Mouse (Mus musculus) CH12.LX (cell line): Measurements from ENCODE around the gene Traf1. TPM values are rescaled to one million over a fixed set of nuclear protein-coding genes. Genes with fewer than 3 reads are reported as not detected.

Experiments used
- DNase-seq: peaks from one replicate; pipeline ENCODE4 v3.0.0-alpha.2; 2013; ENCODE audit errors: extremely low read depth
- H3K27ac ChIP-seq: 2 replicates; pipeline ENCODE4 v1.5.1; 2012; ENCODE audit warnings: low read depth, mild to moderate bottlenecking, control low read depth, moderate library complexity; ENCODE audit not compliant: insufficient read depth
- H3K27me3 ChIP-seq: replicated peaks from 2 replicates; pipeline ENCODE3; 2012; ENCODE audit warnings: inconsistent platforms
- H3K36me3 ChIP-seq, 2 experiments: replicated peaks in 1 of 2; 2 replicates each; pipeline versions ENCODE3 to v1.6.1; 2012; ENCODE audit warnings: inconsistent platforms in 1 of 2, low read length in 1 of 2, mild to moderate bottlenecking in 1 of 2, mixed read lengths in 1 of 2, moderate library complexity in 1 of 2; ENCODE audit not compliant: control insufficient read depth in 1 of 2, insufficient read depth in 1 of 2
- H3K4me1 ChIP-seq, 2 experiments: 2 replicates each; pipeline ENCODE4 v1.6.1; 2012; ENCODE audit warnings: inconsistent platforms in 1 of 2, moderate library complexity in 1 of 2; ENCODE audit not compliant: insufficient read depth in 2 of 2, control insufficient read depth in 1 of 2
- H3K4me2 ChIP-seq: 2 replicates; pipeline ENCODE4 v1.6.1; 2012; ENCODE audit warnings: low read depth, mild to moderate bottlenecking, control low read depth; ENCODE audit not compliant: poor library complexity, insufficient read depth, severe bottlenecking
- H3K4me3 ChIP-seq, 3 experiments: fragments of 150-350 bp in 1 of 3; sonication (generic) in 1 of 3; replicated peaks in 1 of 3; 2 replicates each; pipeline versions ENCODE3 to v1.5.1; 2011 to 2012; ENCODE audit warnings: low read depth in 2 of 3, low read length in 2 of 3, mild to moderate bottlenecking in 2 of 3, moderate library complexity in 2 of 3, control low read depth in 1 of 3, improper control_type of control experiment in 1 of 3, inconsistent platforms in 1 of 3, mixed read lengths in 1 of 3; ENCODE audit not compliant: poor library complexity in 1 of 3
- H3K79me2 ChIP-seq: replicated peaks from 2 replicates; pipeline ENCODE4 v1.6.1; 2012; ENCODE audit warnings: mild to moderate bottlenecking, moderate library complexity; ENCODE audit not compliant: control insufficient read depth, poor library complexity, insufficient read depth, severe bottlenecking; ENCODE audit errors: extremely low read depth
- H3K9ac ChIP-seq: 2 replicates; pipeline ENCODE4 v1.6.1; 2012; ENCODE audit warnings: low read depth, mild to moderate bottlenecking, control low read depth, moderate library complexity; ENCODE audit not compliant: insufficient read depth
- H3K9me3 ChIP-seq: replicated peaks from 2 replicates; pipeline ENCODE3; 2012; ENCODE audit warnings: low read length, inconsistent platforms, mixed read lengths
- BHLHE40 ChIP-seq: IDR thresholded peaks from 2 replicates; pipeline ENCODE4 v1.6.1; 2011; ENCODE audit warnings: mild to moderate bottlenecking, low read depth, low read length, improper control_type of control experiment
- CTCF ChIP-seq, 2 experiments: IDR thresholded peaks in 1 of 2; conservative IDR thresholded peaks in 1 of 2; 2 replicates each; pipeline ENCODE4 v1.5.1; 2011 to 2012; ENCODE audit warnings: low read depth in 2 of 2, low read length in 2 of 2, improper control_type of control experiment in 1 of 2, inconsistent platforms in 1 of 2, mild to moderate bottlenecking in 1 of 2, moderate library complexity in 1 of 2
- ETS1 ChIP-seq: conservative IDR thresholded peaks from 2 replicates; pipeline ENCODE4 v1.6.1; 2012; ENCODE audit warnings: low read depth, mild to moderate bottlenecking, inconsistent platforms, low read length, improper control_type of control experiment, moderate library complexity
- GABPA ChIP-seq: IDR thresholded peaks from 2 replicates; pipeline ENCODE4 v1.6.1; 2012; ENCODE audit warnings: low read depth, low read length, improper control_type of control experiment, inconsistent platforms; ENCODE audit not compliant: insufficient replicate concordance
- HCFC1 ChIP-seq: IDR thresholded peaks from 2 replicates; pipeline ENCODE4 v1.6.1; 2012; ENCODE audit warnings: low read depth, mild to moderate bottlenecking, inconsistent platforms, low read length, improper control_type of control experiment
- JUN ChIP-seq: IDR thresholded peaks from 2 replicates; pipeline ENCODE4 v1.6.1; 2011; ENCODE audit warnings: low read depth, mild to moderate bottlenecking, low read length, improper control_type of control experiment, moderate library complexity; ENCODE audit not compliant: insufficient read depth
- JUND ChIP-seq: conservative IDR thresholded peaks from 2 replicates; pipeline ENCODE4 v1.6.1; 2011; ENCODE audit warnings: low read depth, low read length, improper control_type of control experiment
- KAT2A ChIP-seq: IDR thresholded peaks from 2 replicates; pipeline ENCODE4 v1.6.1; 2012; ENCODE audit warnings: low read length, improper control_type of control experiment, inconsistent platforms; ENCODE audit not compliant: insufficient replicate concordance
- MEF2A ChIP-seq: IDR thresholded peaks from 2 replicates; pipeline ENCODE4 v1.6.1; 2014; ENCODE audit warnings: low read depth, mild to moderate bottlenecking, inconsistent platforms, low read length, improper control_type of control experiment, borderline replicate concordance
- MXI1 ChIP-seq: IDR thresholded peaks from 2 replicates; pipeline ENCODE4 v1.6.1; 2011; ENCODE audit warnings: mild to moderate bottlenecking, low read depth, low read length, improper control_type of control experiment
- POLR2A ChIP-seq: IDR thresholded peaks from 2 replicates; pipeline ENCODE4 v1.6.1; 2011; ENCODE audit warnings: low read depth, mild to moderate bottlenecking, improper control_type of control experiment, low read length
- RCOR1 ChIP-seq: conservative IDR thresholded peaks from 2 replicates; pipeline ENCODE4 v1.6.1; 2012; ENCODE audit warnings: low read depth, mild to moderate bottlenecking, inconsistent platforms, low read length, improper control_type of control experiment
- SIN3A ChIP-seq: IDR thresholded peaks from 2 replicates; pipeline ENCODE4 v1.6.1; 2012; ENCODE audit warnings: low read length, improper control_type of control experiment, inconsistent platforms
- USF2 ChIP-seq: conservative IDR thresholded peaks from 2 replicates; pipeline ENCODE4 v1.6.1; 2011; ENCODE audit warnings: low read depth, low read length, improper control_type of control experiment
- dilution Hi-C: fragments of 300-500 bp; cut with MboI; formaldehyde crosslinking; loops from 2 replicates; pipeline ENCODE4 v1.14.3; 2020; ENCODE audit warnings: low sequenced_read_pairs; ENCODE audit not compliant: extremely low pct_unique_long_range_greater_than_20kb, extremely low pct_ligation_motif_present
- in situ Hi-C: fragments of 300-500 bp; cut with MboI; formaldehyde crosslinking; loops from 3 replicates; pipeline ENCODE4 v1.14.3; 2019; ENCODE audit warnings: low sequenced_read_pairs, low pct_ligation_motif_present, low pct_unique_long_range_greater_than_20kb, mixed read lengths
- polyA plus RNA-seq: library from polyadenylated mRNA; unstranded; fragments of >175 nt; gene quantifications from 2 replicates; pipeline ENCODE4 v1.2.1, GENCODE M21; 2012; ENCODE audit warnings: low read depth; ENCODE audit not compliant: insufficient read length
- total RNA-seq, 2 experiments: library from RNA; depleted of rRNA; stranded (reverse); fragments of 300-350 nt in 1 of 2; fragments of >200 nt in 1 of 2; gene quantifications; 2 replicates each; pipeline ENCODE4 v1.2.3; 2012 to 2014

Traf1 gene
- total and polyA plus RNA-seq, 3 experiments = 47.9 to 151 (median 66.9) TPM

DNA sequence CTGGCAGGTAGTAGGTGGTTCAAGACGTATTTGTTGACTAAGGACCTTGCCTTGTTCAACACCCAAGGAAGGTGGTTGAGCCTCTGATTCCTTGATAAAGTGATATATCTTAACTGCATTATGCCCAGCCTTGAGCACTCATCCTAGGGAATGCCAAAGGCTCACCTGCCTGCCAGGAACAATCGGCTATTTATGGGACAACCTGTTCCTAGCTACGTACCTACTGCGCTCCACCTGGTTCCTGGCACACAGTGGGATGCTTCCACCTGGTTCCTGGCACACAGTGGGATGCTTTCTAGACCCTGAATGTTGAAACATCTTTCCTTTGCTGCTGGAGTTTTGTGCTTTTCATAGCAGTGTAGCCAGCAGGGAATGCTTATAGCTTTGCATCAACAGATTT, 51.9 kb downstream of the Traf1 start:
- in situ Hi-C loops (loop anchor here (10.0 kb wide), 1 partner anchor 55 kb away; the partner anchor contains the start of gene Traf1), dilution Hi-C loops (no loop called here)
- TF ChIP-seq JUN = no peak
- TF ChIP-seq KAT2A = no peak
- no peak for TF ChIP-seq BHLHE40
- TF ChIP-seq POLR2A = no peak
- no peak for TF ChIP-seq CTCF (conservative IDR thresholded peaks at IDR 0.05 in 1 of 2, IDR thresholded peaks at IDR 0.05 in 1 of 2; ENCODE audit: low read depth in 2 of 2, low read length in 2 of 2)
- TF ChIP-seq HCFC1 = no peak
- no peak for TF ChIP-seq MEF2A
- TF ChIP-seq JUND = no peak
- Histone ChIP-seq H3K27me3 (no peaks in the 10 kb centered on the region), H3K4me1 (peaks cover 5 to 28% of the 10 kb centered on the region in 2 experiments), H3K36me3 (peaks cover 34 to 70% of the 10 kb centered on the region in 2 experiments), H3K9ac (no peak overlapping the region), H3K79me2 (no peaks in the 10 kb centered on the region), H3K4me3 (no peak overlapping the region), H3K27ac (no peak overlapping the region), H3K9me3 (no peaks in the 10 kb centered on the region), H3K4me2 (no peak overlapping the region)
- DNase-seq = no peak

DNA sequence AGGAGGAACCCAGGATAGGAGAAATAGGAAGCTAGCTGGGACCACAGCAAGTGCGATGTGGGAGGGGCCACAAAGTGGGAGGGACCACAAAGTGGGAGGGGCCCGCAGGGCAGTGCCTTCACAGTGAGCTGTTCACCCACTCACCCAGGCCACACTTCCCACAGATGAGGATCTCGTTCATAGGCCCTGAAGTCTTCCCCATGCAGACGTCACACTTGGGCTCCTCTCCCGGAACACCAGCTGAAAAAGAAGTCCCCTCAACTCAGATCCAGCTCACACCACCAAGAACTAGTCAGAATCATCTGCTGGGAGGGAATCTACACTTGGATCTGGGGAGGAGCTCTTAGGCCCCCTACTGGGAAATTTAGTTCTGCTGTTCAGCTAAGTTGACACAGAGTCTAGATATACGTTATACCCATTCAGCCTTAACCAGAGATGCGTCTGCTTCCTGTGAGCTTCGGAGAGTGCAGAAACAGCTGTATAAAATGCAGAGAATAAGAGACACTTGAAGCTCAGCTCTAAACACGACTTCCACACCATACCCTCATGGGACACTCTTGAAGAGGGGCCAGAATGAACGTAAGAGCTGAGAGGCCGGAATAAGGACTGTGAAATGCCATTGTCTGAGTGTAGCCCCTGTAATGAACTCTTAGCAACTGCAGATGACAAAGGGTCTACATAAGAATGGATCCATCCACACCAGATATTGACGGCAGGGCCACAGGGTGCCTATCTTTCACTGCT, 54.5 kb downstream of the Traf1 start:
- no peaks in the 10 kb centered on the region for H3K27me3 ChIP-seq
- no peaks in the 10 kb centered on the region for H3K79me2 ChIP-seq
- H3K27ac ChIP-seq = no peak overlapping the region
- TF ChIP-seq ETS1 (no peak), MXI1 (no peak), USF2 (no peak), RCOR1 (no peak), GABPA (no peak), SIN3A (no peak)
- peaks cover under 1% of the 10 kb centered on the region for H3K9me3 ChIP-seq
- H3K4me2 ChIP-seq = no peak overlapping the region
- in situ Hi-C loops = no loop called here
- DNase-seq = no peak
- no peak overlapping the region for H3K9ac ChIP-seq
- peaks cover 54 to 94% of the 10 kb centered on the region in 2 experiments for H3K36me3 ChIP-seq
- dilution Hi-C loops = no loop called here
- H3K4me1 ChIP-seq = peaks cover 0 to 12% of the 10 kb centered on the region in 2 experiments; a peak in 2 of 4 replicates
- H3K4me3 ChIP-seq = no peak overlapping the region
